Mouse (Mus musculus): ENCODE data around the gene Kcnk1.

Gene Kcnk1

GRCm38 (mm10) chr8:125995101-125995986 is at the start of gene Kcnk1:
Gene Kcnk1 (plus strand): TSS chr8:125995170.
- DNase-seq (ENCODE audit: low spot score in 2 of 2): no peak

GRCm38 (mm10) chr8:125948696-125949308 is 46.2 kb upstream of the Kcnk1 start:
- DNase-seq (ENCODE audit: low spot score in 2 of 2): no peak

GRCm38 (mm10) chr8:125950007-125950940 is 44.7 kb upstream of the Kcnk1 start:
- peak; percentile 66 to 77 for DNase-seq (ENCODE audit: low spot score in 2 of 2)

DNA sequence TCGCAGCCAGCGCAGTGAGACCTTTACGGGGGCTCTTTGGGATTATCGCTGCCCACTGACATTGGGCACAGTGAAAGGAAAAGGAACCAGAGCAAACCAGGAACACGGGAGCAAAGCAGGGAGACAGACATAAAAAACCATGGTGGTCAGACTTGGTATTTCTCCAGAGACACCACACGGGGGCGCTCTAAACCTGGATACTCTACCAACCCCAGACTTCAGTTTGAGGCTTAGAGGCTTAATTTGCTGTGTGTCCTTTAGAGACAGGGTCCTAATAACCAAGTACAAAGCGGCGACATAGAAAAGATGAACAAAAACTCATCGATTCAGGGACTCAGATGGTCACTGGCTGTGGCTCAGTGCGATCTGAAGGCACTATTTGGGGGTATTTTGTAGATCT is 39.3 kb upstream of the Kcnk1 start:
- DNase-seq (ENCODE audit: low spot score in 2 of 2): no peak

DNA sequence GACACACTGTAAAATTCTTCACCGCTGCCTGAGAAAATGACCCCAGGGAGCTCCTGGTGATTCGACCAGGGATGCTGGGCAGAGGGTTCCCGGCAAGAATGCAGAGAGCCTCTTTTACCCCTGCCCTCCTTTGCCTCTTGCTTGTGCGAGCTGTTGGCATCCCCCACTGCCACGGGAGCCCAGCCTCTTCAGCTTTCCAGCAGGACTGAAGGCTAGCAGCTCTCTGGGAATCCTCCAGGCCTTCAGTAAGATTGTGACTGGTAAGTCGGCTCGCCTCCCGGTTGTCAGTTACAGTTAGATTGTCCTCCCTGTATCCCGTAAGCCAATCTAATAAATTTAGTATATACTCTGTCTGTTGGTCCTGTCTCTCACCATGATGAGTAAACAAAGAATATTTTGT is 38.2 kb upstream of the Kcnk1 start:
- no peak for DNase-seq (ENCODE audit: low spot score in 2 of 2)

- DNase-seq (ENCODE audit: low spot score in 2 of 2): no peak
These were observed 37.6 kb upstream of the Kcnk1 start for GRCm38 (mm10) chr8:125957226-125957993.

DNA sequence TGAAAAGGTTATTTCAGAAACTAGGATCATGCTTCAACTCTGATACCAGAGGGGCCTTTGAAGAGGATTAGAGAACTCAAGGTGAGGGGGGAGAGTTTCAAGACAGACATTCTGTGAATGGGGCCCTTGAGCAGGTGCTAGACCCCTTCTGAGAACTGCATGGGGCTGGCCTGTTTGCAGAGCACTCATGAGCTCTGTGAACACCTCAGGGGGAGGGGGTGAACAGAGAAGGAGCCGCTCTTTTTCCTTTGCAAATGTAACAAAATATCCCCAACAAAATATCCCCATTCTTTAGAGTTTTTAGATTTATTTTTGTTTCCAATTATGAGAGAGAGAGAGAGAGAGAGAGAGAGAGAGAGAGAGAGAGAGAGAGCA is 37.0 kb upstream of the Kcnk1 start:
- no peak for DNase-seq (ENCODE audit: low spot score in 2 of 2)

- DNase-seq (ENCODE audit: low spot score in 2 of 2): no peak
These were observed 35.6 kb upstream of the Kcnk1 start for GRCm38 (mm10) chr8:125959363-125959771.

DNA sequence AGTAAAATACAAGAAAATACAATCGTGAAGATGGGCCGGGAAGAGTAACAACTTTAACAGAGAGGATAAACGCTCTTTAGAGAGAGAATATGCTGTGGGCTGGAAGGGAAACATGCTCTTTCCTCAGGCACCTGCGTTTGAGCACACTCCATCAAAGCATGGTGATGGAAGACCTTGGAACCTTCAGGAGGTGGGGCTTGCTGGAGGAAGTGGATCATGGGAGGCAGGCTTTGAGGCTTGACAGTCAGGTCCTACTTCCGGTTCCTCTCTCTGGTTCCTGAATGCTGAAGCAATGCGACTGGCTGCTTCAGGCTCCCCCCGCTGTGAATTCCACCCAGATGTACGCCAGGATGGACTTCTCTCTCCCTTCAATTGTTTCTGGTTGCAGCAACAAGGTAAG is 34.9 kb upstream of the Kcnk1 start:
- DNase-seq (ENCODE audit: low spot score in 2 of 2): no peak

DNA sequence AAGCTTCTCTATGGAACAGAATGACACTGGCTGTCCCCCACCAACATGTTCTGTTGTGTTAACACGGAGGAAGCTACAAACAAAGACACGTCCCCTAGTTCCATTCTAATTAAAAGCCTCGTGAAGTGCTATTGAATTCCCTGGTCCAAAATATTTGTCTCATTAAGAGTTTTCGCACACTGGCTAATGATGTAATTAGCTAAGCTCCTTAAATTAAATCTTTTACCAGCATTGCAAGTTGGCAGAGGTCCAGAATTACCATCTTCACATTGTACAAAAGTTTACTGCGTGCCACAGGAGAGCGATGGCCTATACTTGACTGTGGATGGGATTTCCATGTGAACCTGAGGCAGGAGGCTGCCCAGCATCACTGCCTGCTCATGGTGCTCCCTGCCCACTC is 33.2 kb upstream of the Kcnk1 start:
- DNase-seq (ENCODE audit: low spot score in 2 of 2): no peak

DNA sequence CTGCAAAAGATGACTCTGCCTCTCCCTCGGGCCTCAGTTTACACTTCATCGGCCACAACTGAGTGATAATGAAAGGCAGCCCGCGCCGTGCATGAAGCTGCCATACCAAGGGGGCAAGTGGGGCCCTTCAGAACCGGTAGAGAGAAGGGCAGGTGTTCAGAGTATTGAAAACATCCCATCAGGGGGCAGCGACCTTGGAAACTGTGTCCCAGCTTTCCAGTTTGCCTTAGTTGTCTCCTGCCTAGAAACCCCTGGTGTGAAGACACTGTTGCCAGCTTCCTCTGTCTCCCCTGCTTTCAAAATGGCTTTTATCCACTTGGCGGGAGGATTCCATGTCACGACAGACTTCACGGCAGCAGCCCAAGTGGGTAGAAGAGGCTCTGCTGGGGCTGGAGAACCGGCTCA is 31.2 kb upstream of the Kcnk1 start:
- no peak for DNase-seq (ENCODE audit: low spot score in 2 of 2)

- no peak for DNase-seq (ENCODE audit: low spot score in 2 of 2)
These were observed 23.6 kb upstream of the Kcnk1 start for GRCm38 (mm10) chr8:125971336-125971735.

DNA sequence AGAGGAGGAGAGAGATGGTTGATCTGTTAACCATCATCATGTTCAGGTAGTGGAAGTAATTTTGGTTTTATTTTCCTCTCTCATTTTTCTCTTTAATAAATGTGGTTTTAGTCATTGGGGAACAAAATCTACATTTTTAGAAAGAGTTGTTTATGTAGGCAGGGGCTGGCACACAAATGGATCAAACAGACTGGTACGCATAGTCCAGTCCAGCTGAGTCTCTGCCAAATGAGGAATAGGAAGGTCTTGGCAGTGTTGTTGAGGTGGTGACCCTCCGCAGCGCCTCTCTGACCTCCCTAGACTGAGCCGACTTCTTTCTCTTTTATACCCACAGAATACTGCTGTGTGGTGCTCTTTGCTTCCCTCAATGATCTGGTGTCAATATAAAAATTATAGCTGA is 19.0 kb upstream of the Kcnk1 start:
- no peak for DNase-seq (ENCODE audit: low spot score in 2 of 2)

DNA sequence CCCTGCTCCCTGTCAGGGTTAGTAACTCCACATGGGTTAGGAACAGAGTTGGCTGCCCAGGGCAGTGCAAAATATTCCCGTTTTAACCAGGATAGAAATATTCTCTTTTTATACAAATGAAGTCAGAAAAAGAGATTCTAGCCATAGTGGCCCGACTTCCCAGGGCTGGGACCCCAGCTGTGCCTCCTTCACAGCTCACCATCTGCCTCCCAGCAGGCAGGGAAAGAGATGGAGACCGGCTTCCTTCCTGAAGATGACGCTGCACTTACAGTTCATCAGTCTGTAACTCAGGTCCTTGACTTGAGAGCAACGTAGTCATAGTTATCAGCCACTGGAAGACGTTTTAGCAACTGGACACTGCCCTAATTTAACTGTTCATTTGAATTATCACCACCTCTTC is 14.1 kb upstream of the Kcnk1 start:
- no peak for DNase-seq (ENCODE audit: low spot score in 2 of 2)

DNA sequence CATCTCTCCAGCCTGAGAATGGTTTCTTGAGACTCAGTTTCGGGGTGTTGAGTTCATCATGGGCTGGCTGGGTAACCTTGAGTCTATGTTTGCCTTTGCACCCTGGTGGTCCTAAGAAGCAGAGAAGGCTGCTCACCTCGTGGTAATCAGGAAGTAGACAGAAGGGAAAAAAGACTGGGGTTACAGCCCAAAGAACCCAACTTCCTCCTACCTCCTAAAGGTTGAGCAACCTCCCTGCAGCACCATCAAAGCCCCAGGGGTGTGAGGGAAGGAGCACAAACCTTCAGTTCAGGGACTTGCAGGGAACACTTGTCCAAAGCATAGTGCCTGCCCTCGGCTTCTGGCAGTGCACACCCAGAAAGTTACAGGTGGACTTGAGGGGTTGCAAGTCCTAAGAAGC is 11.5 kb upstream of the Kcnk1 start:
- no peak for DNase-seq (ENCODE audit: low spot score in 2 of 2)

- DNase-seq (ENCODE audit: low spot score in 2 of 2): no peak
These were observed 10.8 kb upstream of the Kcnk1 start for GRCm38 (mm10) chr8:125984140-125984539.

- no peak for DNase-seq (ENCODE audit: low spot score in 2 of 2)
These were observed 9.6 kb upstream of the Kcnk1 start for GRCm38 (mm10) chr8:125985364-125985763.

DNA sequence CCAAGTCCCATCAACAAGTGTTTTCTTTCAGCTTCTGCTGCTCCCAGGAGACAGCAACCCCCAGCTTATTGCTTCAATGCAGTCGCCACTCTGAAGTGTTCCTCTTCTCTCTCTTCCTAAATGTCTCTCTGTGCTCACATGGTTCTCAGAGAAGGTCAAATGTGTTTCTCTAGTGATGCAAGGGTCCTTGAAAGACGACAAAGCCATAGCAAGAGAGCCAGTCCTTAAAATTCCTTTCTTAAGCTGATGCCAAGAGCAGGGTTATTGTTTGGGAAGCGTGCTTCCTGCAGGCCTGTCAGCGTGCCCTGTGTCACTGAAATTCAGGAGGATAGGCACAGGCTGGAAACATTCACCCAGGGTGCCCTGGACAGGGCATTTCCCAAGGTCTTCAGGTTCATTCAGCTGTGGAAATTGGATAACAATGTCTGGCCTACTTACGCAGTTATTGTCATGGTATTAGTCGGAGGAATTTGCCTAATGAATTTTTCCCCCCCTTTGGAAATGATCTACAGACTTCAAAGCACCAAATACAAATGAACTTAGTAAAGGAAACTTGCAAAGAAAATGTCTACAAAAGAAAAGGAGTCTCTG is 7.9 kb upstream of the Kcnk1 start:
- no peak for DNase-seq (ENCODE audit: low spot score in 2 of 2)

DNA sequence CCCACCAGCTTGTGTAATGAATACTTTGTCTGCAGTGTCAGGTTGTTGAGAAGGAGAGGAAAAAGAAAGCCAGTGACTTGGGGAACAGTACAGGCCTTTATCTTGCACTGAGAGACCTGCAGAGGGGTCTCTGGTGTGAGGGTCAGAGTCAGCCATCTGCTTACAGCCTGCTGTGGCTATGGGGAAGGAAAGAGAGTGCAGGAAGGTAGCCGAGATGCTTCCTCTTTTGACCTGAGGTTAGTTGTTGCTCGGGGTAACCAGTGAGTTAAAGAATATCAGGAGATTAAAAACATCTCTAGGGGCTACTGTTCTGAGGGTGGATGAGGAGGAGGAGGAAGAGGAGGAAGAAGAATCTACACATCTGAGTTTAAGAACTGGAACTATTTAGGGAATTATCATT is 7.0 kb upstream of the Kcnk1 start:
- no peak for DNase-seq (ENCODE audit: low spot score in 2 of 2)

GRCm38 (mm10) chr8:125993636-125994035 is 1.3 kb upstream of the Kcnk1 start:
- DNase-seq (ENCODE audit: low spot score in 2 of 2): no peak

All from natural killer cell, adult 2 months (primary cell).